ENCODE assay signal across 8 mouse cellular contexts in genomic region chr8:123982826-123983400, GRCm38 (mm10). TPM values are rescaled to one million over a fixed set of nuclear protein-coding genes. Genes with fewer than 3 reads are reported as not detected.
DNase-seq lines count a peak whose midpoint lies in the region; ATAC-seq and TF ChIP-seq lines count a peak whose summit lies in the region.

Gene Abcb10, minus strand, starts transcription at chr8:123983122.

- peak; percentile 93 for TF ChIP-seq POLR2A in myocyte (IDR thresholded peaks at IDR 0.05; ENCODE audit: insufficient read length, low read depth)

- WGBS in forebrain, embryonic 10.5 days: under 1% methylated on average over 56 of the region's 56 CpGs
- WGBS in heart, embryonic 14.5 days: under 1% methylated on average over 39 of the region's 56 CpGs
- under 1% methylated on average over 51 of the region's 56 CpGs for WGBS in liver, embryonic 11.5 days

- peak; percentile 30 to 34 for DNase-seq in CD8-positive naive resting alpha-beta T cell, adult 2 months (ENCODE audit: low read depth in 2 of 2, low spot score in 2 of 2)
- peak; percentile 69 for DNase-seq in c-Kit-positive CD71-negative TER-119-negative erythroid progenitor cells, embryonic 14.5 days (ENCODE audit: low read depth)
- peak; percentile 84 for DNase-seq in forebrain, embryonic 10.5 days (ENCODE audit: extremely low spot score, low spot score)
- DNase-seq in kidney, postnatal 10 days: peak; percentile 94
- peak; percentile 86 for DNase-seq in liver, embryonic 11.5 days (ENCODE audit: low spot score)
- peak; percentile 88 to 94 for DNase-seq in spleen, postnatal 4 days (ENCODE audit: low spot score in 2 of 2)

- H3K27me3 ChIP-seq in forebrain, embryonic 10.5 days (ENCODE audit: poor library complexity, severe bottlenecking): peaks cover 16% of the 10 kb centered on the region; the same call in 1 of the 2 replicates
- no peaks in the 10 kb centered on the region for H3K27me3 ChIP-seq in heart, embryonic 14.5 days (ENCODE audit: control insufficient read depth, insufficient read depth, low read length)
- H3K27me3 ChIP-seq in liver, embryonic 11.5 days (replicated peaks; ENCODE audit: control insufficient read depth, insufficient read depth, low read length): no peaks in the 10 kb centered on the region
- H3K27me3 ChIP-seq in myocyte (ENCODE audit: control insufficient read depth, insufficient read depth, insufficient read length): no peaks in the 10 kb centered on the region

- peak; percentile 96 for ATAC-seq in heart, embryonic 14.5 days (ENCODE audit: insufficient number of reproducible peaks, insufficient read depth, low FRiP score, low read depth)
- ATAC-seq in liver, embryonic 11.5 days (replicated peaks; ENCODE audit: low FRiP score): peak; percentile 84

- peak within 1 kb of the TSS; percentile 74 for H3K4me3 ChIP-seq in forebrain, embryonic 10.5 days
- H3K4me3 ChIP-seq in heart, embryonic 14.5 days (ENCODE audit: control insufficient read depth in 1 of 2, insufficient read depth in 1 of 2, low read depth in 1 of 2, low read length in 2 of 2): peak within 1 kb of the TSS; percentile 77 to 93
- H3K4me3 ChIP-seq in liver, embryonic 11.5 days (ENCODE audit: low read depth, low read length): peak within 1 kb of the TSS; percentile 83
- peak within 1 kb of the TSS; percentile 39 for H3K4me3 ChIP-seq in myocyte

- no peaks in the 10 kb centered on the region for H3K79me2 ChIP-seq in myocyte (ENCODE audit: control insufficient read depth, insufficient read depth)

- H3K9ac ChIP-seq in heart, embryonic 14.5 days (ENCODE audit: low read length): peak within 1 kb of the TSS; percentile 96
- H3K9ac ChIP-seq in liver, embryonic 11.5 days (ENCODE audit: low read depth, low read length): peak within 1 kb of the TSS; percentile 86

- peak within 1 kb of the TSS; percentile 88 for H3K27ac ChIP-seq in forebrain, embryonic 10.5 days
- H3K27ac ChIP-seq in heart, embryonic 14.5 days (replicated peaks in 1 of 2; ENCODE audit: control insufficient read depth in 1 of 2, insufficient read depth in 1 of 2, low read depth in 2 of 2, low read length in 2 of 2): peak within 1 kb of the TSS; percentile 84 to 86
- H3K27ac ChIP-seq in liver, embryonic 11.5 days (ENCODE audit: low read depth, low read length): peak within 1 kb of the TSS; percentile 98

- H3ac ChIP-seq in myocyte (ENCODE audit: control insufficient read depth, insufficient read length): peak within 1 kb of the TSS; percentile 51

- H3K4me1 ChIP-seq in forebrain, embryonic 10.5 days: peaks cover 29% of the 10 kb centered on the region
- H3K4me1 ChIP-seq in heart, embryonic 14.5 days (ENCODE audit: control insufficient read depth in 2 of 2, insufficient read depth in 2 of 2, low read length in 2 of 2): peaks cover 23 to 26% of the 10 kb centered on the region in 2 experiments
- peaks cover 41% of the 10 kb centered on the region for H3K4me1 ChIP-seq in liver, embryonic 11.5 days (replicated peaks; ENCODE audit: control insufficient read depth, insufficient read depth, low read length)

- no peaks in the 10 kb centered on the region for H3K9me3 ChIP-seq in forebrain, embryonic 10.5 days
- no peaks in the 10 kb centered on the region for H3K9me3 ChIP-seq in heart, embryonic 14.5 days (ENCODE audit: control insufficient read depth, low read length)
- no peaks in the 10 kb centered on the region for H3K9me3 ChIP-seq in liver, embryonic 11.5 days (ENCODE audit: control insufficient read depth, low read length)

- H3K36me3 ChIP-seq in forebrain, embryonic 10.5 days (replicated peaks): no peaks in the 10 kb centered on the region; the same call in 1 of the 2 replicates
- H3K36me3 ChIP-seq in heart, embryonic 14.5 days (ENCODE audit: control insufficient read depth, insufficient read depth, low read length): no peaks in the 10 kb centered on the region
- peaks cover under 1% of the 10 kb centered on the region; the same call in 1 of the 2 replicates for H3K36me3 ChIP-seq in liver, embryonic 11.5 days (ENCODE audit: control insufficient read depth, insufficient read depth, low read length)
- no peaks in the 10 kb centered on the region for H3K36me3 ChIP-seq in myocyte (ENCODE audit: control insufficient read depth, insufficient read depth)

- peak within 1 kb of the TSS; percentile 94 for H3K4me2 ChIP-seq in heart, embryonic 14.5 days (ENCODE audit: low read length)
- peak within 1 kb of the TSS; percentile 88 for H3K4me2 ChIP-seq in liver, embryonic 11.5 days
- H3K4me2 ChIP-seq in myocyte (ENCODE audit: low read depth): peak within 1 kb of the TSS; percentile 90

TF ChIP-seq in myocyte, 11 proteins besides CTCF, POLR2A, EP300 and RAD21:
- TF ChIP-seq MYOD1 (IDR thresholded peaks at IDR 0.05; ENCODE audit: control insufficient read depth in 1 of 3, insufficient read length in 2 of 3, low read depth in 2 of 3): no peak
- TF ChIP-seq TCF3 (IDR thresholded peaks at IDR 0.05; ENCODE audit: insufficient read length, low read depth): no peak
- peak in 1 of 3 experiments; percentile 2 for TF ChIP-seq MYOG (IDR thresholded peaks at IDR 0.05; ENCODE audit: control insufficient read depth in 1 of 3, insufficient read depth in 1 of 3, insufficient read length in 2 of 3, low read depth in 2 of 3)
- no peak for TF ChIP-seq CEBPB (IDR thresholded peaks at IDR 0.05; ENCODE audit: insufficient read depth, poor library complexity, severe bottlenecking)
- no peak for TF ChIP-seq MAX (IDR thresholded peaks at IDR 0.05; ENCODE audit: low read depth)
- TF ChIP-seq POLR2AphosphoS2 (IDR thresholded peaks at IDR 0.05; ENCODE audit: insufficient read length, low read depth): peak; percentile 87
- no peak for TF ChIP-seq REST (IDR thresholded peaks at IDR 0.05; ENCODE audit: insufficient read depth, insufficient read length)
- TF ChIP-seq USF1 (IDR thresholded peaks at IDR 0.05; ENCODE audit: low read depth): no peak
- no peak for TF ChIP-seq E2F4 (IDR thresholded peaks at IDR 0.05; ENCODE audit: insufficient read depth)

RNA-seq across cellular contexts. Expression of gene Abcb10, which starts in this region (rescaled TPM):
- polyA plus RNA-seq in forebrain, embryonic 10.5 days (2016; fragmentation: Nextera tagmentation; extraction: Ambion mirVana): 20.3 and 21.8 TPM in 2 replicates
- polyA plus RNA-seq in heart, embryonic 14.5 days (2014; fragmentation: Nextera tagmentation; extraction: Ambion mirVana): 21.5 and 21.9 TPM in 2 replicates
- 115 and 134 TPM in 2 replicates for polyA plus RNA-seq in liver, embryonic 11.5 days (2014; fragmentation: Nextera tagmentation; extraction: Ambion mirVana)
- polyA plus RNA-seq in myocyte (2012; fragmentation: generic; extraction: Trizol): 11.0 TPM

Comparison
In these comparisons a context has a peak if more than half of its experiments do, and no peak if none do; other contexts are left out.
1. Peak in every context shown above with its lines: DNase-seq, ATAC-seq, H3K4me3 ChIP-seq and H3K27ac ChIP-seq.
2. DNase-seq: peak in every context shown above with its lines; median percentile 94 in kidney, postnatal 10 days; 91 in spleen, postnatal 4 days; 86 in liver, embryonic 11.5 days; 84 in forebrain, embryonic 10.5 days; 69 in c-Kit-positive CD71-negative TER-119-negative erythroid progenitor cells, embryonic 14.5 days; 32 in CD8-positive naive resting alpha-beta T cell, adult 2 months.